Mouse (Mus musculus) testis, adult 10 weeks (tissue): ENCODE results near the gene Eif2b2. TPM values are rescaled to one million over a fixed set of nuclear protein-coding genes. Genes with fewer than 3 reads are reported as not detected.

Experiments
- polyA plus RNA-seq: library from polyadenylated mRNA; stranded (reverse); fragments of 350-450 nt; fragmentation: Illumina TruSeq; extraction: RNeasy Lipid Tissue Mini Kit (QIAGEN cat#74804); gene quantifications from one replicate; pipeline ENCODE4 v1.2.3, GENCODE M21; 2014; ENCODE audit warnings: low read depth, low replicate concordance

Eif2b2 gene
- polyA plus RNA-seq = 4.6 TPM

GRCm38 (mm10) chr12:85219236-85219904, at the start of gene Eif2b2:
Gene Eif2b2 (plus strand): TSS chr12:85219481.

GRCm38 (mm10) chr12:85177740-85178239, 41.5 kb upstream of the Eif2b2 start, which contains the start of gene Pgf:
Gene Pgf (minus strand): TSS chr12:85177790.

GRCm38 (mm10) chr12:85270319-85270718, 51.0 kb downstream of the Eif2b2 start, which contains the start of gene Mlh3:
Gene Mlh3 (minus strand): TSS chr12:85270599.

Other genes with a start within 250 kb of the Eif2b2 start
- 136 TPM for gene Fcf1, start 248.6 kb upstream of the Eif2b2 start, polyA plus RNA-seq
- gene Arel1, start 248.6 kb upstream of the Eif2b2 start, polyA plus RNA-seq = 36.5 TPM
- 101 TPM for gene Ylpm1, start 223.2 kb upstream of the Eif2b2 start, polyA plus RNA-seq
- 5.3 TPM for gene Prox2, start 108.7 kb upstream of the Eif2b2 start, polyA plus RNA-seq
- 85.8 TPM for gene Dlst, start 108.6 kb upstream of the Eif2b2 start, polyA plus RNA-seq
- gene Rps6kl1, start 68.2 kb upstream of the Eif2b2 start, polyA plus RNA-seq = not detected
- 2.1 TPM for gene Pgf, start 41.7 kb upstream of the Eif2b2 start, polyA plus RNA-seq
- gene Mlh3, start 51.1 kb downstream of the Eif2b2 start, polyA plus RNA-seq = 41.0 TPM
- gene Acyp1, start 69.0 kb downstream of the Eif2b2 start, polyA plus RNA-seq = 163 TPM
- gene Zc2hc1c, start 69.1 kb downstream of the Eif2b2 start, polyA plus RNA-seq = 6.6 TPM
- 27.9 TPM for gene Nek9, start 119.9 kb downstream of the Eif2b2 start, polyA plus RNA-seq
- 175 TPM for gene Tmed10, start 155.4 kb downstream of the Eif2b2 start, polyA plus RNA-seq